Comparison of ENCODE assay signal across 8 mouse cellular contexts in the genomic region with DNA sequence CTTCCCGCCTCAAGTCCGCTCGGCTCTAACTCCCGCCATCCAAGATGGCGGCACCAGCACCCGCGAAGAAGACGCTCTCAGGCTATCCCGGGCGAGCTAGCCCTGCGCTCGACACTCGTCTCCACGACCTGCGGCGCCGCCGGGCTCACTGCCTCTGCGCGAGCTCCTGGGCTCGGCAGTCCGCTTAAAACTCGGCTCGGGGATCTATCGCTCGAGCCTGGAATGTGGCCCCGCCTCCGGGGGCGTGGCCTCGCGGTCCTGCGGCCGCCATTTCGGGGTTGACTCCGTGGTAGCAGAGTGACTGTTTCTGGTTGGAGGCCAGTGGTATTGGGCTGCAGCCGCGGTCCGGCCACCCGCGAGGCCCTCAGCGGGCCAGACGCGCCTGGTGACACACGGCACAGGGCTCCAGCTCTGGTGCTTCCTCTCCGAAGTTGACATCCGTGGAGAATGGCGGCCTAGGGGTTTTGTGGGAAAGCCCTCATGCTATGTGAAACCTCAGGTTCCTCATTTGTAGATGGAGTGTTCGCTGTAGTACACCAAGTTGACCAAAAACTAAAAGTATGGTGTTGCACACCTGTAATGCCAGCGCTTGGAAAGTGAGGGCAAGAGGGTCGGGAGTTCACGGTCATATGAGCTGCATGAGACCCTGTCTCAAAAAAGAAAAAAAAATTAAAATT. TPM values are rescaled to one million over a fixed set of nuclear protein-coding genes. Genes with fewer than 3 reads are reported as not detected.
DNase-seq lines count a peak whose midpoint lies in the region; ATAC-seq and TF ChIP-seq lines count a peak whose summit lies in the region.

TSS of gene Raf1 (minus strand) at position 184 of the 677 bp plus-strand sequence.

- under 1% methylated on average over 50 of the region's 51 CpGs for WGBS in hindbrain, embryonic 14.5 days

- H3K27me3 ChIP-seq in Patski: no peaks in the 10 kb centered on the region
- H3K27me3 ChIP-seq in hindbrain, embryonic 14.5 days (ENCODE audit: control insufficient read depth, insufficient read depth, low read length): no peaks in the 10 kb centered on the region

- in situ Hi-C loops in Patski (cut with MboI; ENCODE audit: low pct_unique_long_range_greater_than_20kb): no loop called here

- no peaks in the 10 kb centered on the region for H3K36me3 ChIP-seq in hindbrain, embryonic 14.5 days (replicated peaks; ENCODE audit: control insufficient read depth, insufficient read depth)

- peak; percentile 97 for ATAC-seq in Patski
- ATAC-seq in hindbrain, embryonic 14.5 days (ENCODE audit: low FRiP score): peak; percentile 98

- CTCF ChIA-PET in Patski (lab: Charles Lee): interaction anchor here (1.6 kb wide), 1 partner anchor 9 kb away, joined by 3 read pairs; no protein-coding TSS in a partner anchor

- peak within 1 kb of the TSS; percentile 74 for H3K4me2 ChIP-seq in hindbrain, embryonic 14.5 days (replicated peaks)

- H3K27ac ChIP-seq in hindbrain, embryonic 14.5 days: peak within 1 kb of the TSS; percentile 98

- POLR2A ChIA-PET in Patski (lab: Charles Lee): interaction anchor here (0.6 to 1.3 kb wide), 7 partner anchors 13 to 1004 kb away, joined by 3 to 5 read pairs (median 3); partner anchors contain the start of gene Mbd4

- H3K9me3 ChIP-seq in hindbrain, embryonic 14.5 days (ENCODE audit: control insufficient read depth, low read length): no peaks in the 10 kb centered on the region

- peak within 1 kb of the TSS; percentile 99 for H3K9ac ChIP-seq in hindbrain, embryonic 14.5 days

- peak; percentile 76 for DNase-seq in Patski (ENCODE audit: low read depth, low spot score)
- peak; percentile 97 to 99 for DNase-seq in cerebellum, postnatal 14 days
- peak; percentile 98 to 99 for DNase-seq in frontal cortex, postnatal 25 days (ENCODE audit: low spot score in 2 of 2)
- DNase-seq in hindbrain, embryonic 14.5 days (ENCODE audit: low spot score): peak; percentile 98
- DNase-seq in layer of hippocampus, postnatal 36 days: peak; percentile 99
- peak; percentile 98 for DNase-seq in lung, postnatal 36 days
- DNase-seq in retina, postnatal 1 day: peak; percentile 99
- peak; percentile 91 to 97 for DNase-seq in urinary bladder, adult 18-20 months (ENCODE audit: low spot score in 2 of 2)

- peak within 1 kb of the TSS; percentile 92 for H3K4me3 ChIP-seq in hindbrain, embryonic 14.5 days (replicated peaks; ENCODE audit: low read length)

- H3K4me1 ChIP-seq in hindbrain, embryonic 14.5 days (replicated peaks; ENCODE audit: control insufficient read depth, insufficient read depth, low read length): peaks cover 16% of the 10 kb centered on the region

- TF ChIP-seq CTCF in Patski (IDR thresholded peaks at IDR 0.05): no peak

RNA-seq across cellular contexts. Expression of gene Raf1, which starts in this region (rescaled TPM):
- polyA plus RNA-seq in Patski (2021): 96.8 TPM
- polyA plus RNA-seq in hindbrain, embryonic 14.5 days (2014; fragmentation: Nextera tagmentation; extraction: Ambion mirVana): 157 and 159 TPM in 2 replicates
- total RNA-seq in layer of hippocampus, postnatal 36 days (2021): 10 to 100 TPM; 85.9 to 99.4 TPM

Comparison
In these comparisons a context has a peak if more than half of its experiments do, and no peak if none do; other contexts are left out.
1. Peak in every context shown above with its lines: DNase-seq, ATAC-seq, H3K4me3 ChIP-seq and H3K27ac ChIP-seq.